Mouse (Mus musculus) neural tube, embryonic 12.5 days (tissue): ENCODE results near the gene Slc41a1. TPM values are rescaled to one million over a fixed set of nuclear protein-coding genes. Genes with fewer than 3 reads are reported as not detected.
"Not testable (repeated sequence)": the region's sequence is repeated elsewhere in the genome, so short reads cannot be mapped to it uniquely, and the experiment has no call there.

ENCODE experiments used
- ATAC-seq: fragments of 200-750 bp; cut with Nextera tagmentation; 2 replicates; pipeline ENCODE4 v1.8.0; 2017; ENCODE audit warnings: low read depth, mild to moderate bottlenecking, moderate TSS enrichment, moderate library complexity; ENCODE audit not compliant: low FRiP score
- H3K27ac ChIP-seq: fragments of 300-500 bp; sonication (generic); 2 replicates; pipeline ENCODE4 v1.5.1; 2016
- H3K27me3 ChIP-seq: fragments of 300-500 bp; sonication (generic); replicated peaks from 2 replicates; pipeline ENCODE4 v1.6.1; 2016; ENCODE audit warnings: mild to moderate bottlenecking
- H3K36me3 ChIP-seq: fragments of 300-500 bp; sonication (generic); 2 replicates; pipeline ENCODE4 v1.6.1; 2016; ENCODE audit warnings: mild to moderate bottlenecking
- H3K4me1 ChIP-seq: fragments of 300-500 bp; sonication (generic); 2 replicates; pipeline ENCODE4 v1.6.1; 2016
- H3K4me2 ChIP-seq: fragments of 300-500 bp; sonication (generic); replicated peaks from 2 replicates; pipeline ENCODE4 v1.6.1; 2016; ENCODE audit warnings: mild to moderate bottlenecking
- H3K4me3 ChIP-seq: fragments of 300-500 bp; sonication (generic); 2 replicates; pipeline ENCODE4 v1.5.1; 2016
- H3K9ac ChIP-seq: fragments of 300-500 bp; sonication (generic); 2 replicates; pipeline ENCODE4 v1.6.1; 2016; ENCODE audit warnings: mild to moderate bottlenecking
- H3K9me3 ChIP-seq: fragments of 300-500 bp; sonication (generic); 2 replicates; pipeline ENCODE4 v1.6.1; 2016; ENCODE audit warnings: mild to moderate bottlenecking
- WGBS: fragments of 180-500 bp; shearing (Covaris S2); methylation state at CpG from one replicate; pipeline ENCODE4 v1.1.7; 2016; 5-methylcytosine and 5-hydroxymethylcytosine counted together
- polyA plus RNA-seq: library from polyadenylated mRNA; unstranded; fragments of >200 nt; fragmentation: Nextera tagmentation; extraction: Ambion mirVana; gene quantifications from 2 replicates; pipeline ENCODE4 v1.2.1, GENCODE M21; 2016

The Slc41a1 gene
- polyA plus RNA-seq, 1 experiment from 2014 or later: 11.4 TPM

DNA sequence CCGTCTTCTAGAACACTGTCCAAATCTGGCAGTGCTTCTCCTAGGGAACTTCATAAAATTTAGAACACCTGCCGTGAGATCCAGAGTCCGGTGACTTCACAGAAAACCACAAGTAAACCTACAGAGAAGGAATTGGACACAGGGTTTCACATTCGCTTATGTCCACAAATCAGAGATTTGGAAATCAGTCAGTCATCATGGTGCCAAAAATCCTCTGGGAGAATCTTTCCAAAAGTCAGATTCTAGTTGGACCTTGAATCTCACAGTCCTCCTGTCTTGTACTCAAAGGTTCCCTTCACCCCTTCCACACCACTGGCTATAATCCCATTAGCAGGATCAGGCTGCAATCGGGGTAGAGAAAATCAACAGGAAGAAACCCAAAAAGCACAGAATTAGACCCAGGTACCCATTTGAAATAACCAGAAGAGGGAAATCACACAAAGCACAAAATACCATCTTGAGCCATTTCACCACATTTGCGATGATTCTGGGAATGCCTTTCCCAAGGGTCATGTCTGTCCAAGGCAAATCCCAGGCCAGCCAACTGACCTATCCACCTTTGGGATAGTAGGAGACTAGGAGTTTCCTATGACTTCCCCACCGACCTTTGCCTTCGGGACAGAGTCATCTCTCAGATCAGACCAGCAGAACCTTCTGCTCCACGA, 14.5 kb upstream of the Slc41a1 start:
- no peak overlapping the region for H3K4me3 ChIP-seq

GRCm38 (mm10) chr1:131813731-131814130, 13.6 kb upstream of the Slc41a1 start:
- Histone ChIP-seq H3K36me3 (no peaks in the 10 kb centered on the region), H3K9ac (no peak overlapping the region), H3K27ac (no peak overlapping the region), H3K27me3 (no peaks in the 10 kb centered on the region), H3K4me1 (no peaks in the 10 kb centered on the region), H3K9me3 (no peaks in the 10 kb centered on the region), H3K4me2 (no peak overlapping the region), H3K4me3 (no peak overlapping the region)
- no peak for ATAC-seq
- WGBS: 91% methylated on average over 4 of the region's 4 CpGs

More for the DNA sequence above, 14.5 kb upstream of the Slc41a1 start:
- Histone ChIP-seq H3K27ac (no peak overlapping the region), H3K4me1 (no peaks in the 10 kb centered on the region), H3K9ac (no peak overlapping the region), H3K4me2 (no peak overlapping the region), H3K9me3 (no peaks in the 10 kb centered on the region), H3K36me3 (no peaks in the 10 kb centered on the region), H3K27me3 (no peaks in the 10 kb centered on the region)
- 91% methylated on average over 9 of the region's 9 CpGs for WGBS
- ATAC-seq: no peak

GRCm38 (mm10) chr1:131814191-131814590, 13.1 kb upstream of the Slc41a1 start:
- Histone ChIP-seq H3K4me3 (no peak overlapping the region), H3K27me3 (no peaks in the 10 kb centered on the region), H3K27ac (no peak overlapping the region), H3K4me1 (no peaks in the 10 kb centered on the region), H3K4me2 (no peak overlapping the region), H3K9me3 (0 out of 2 replicates have a peak, but pooled peaks cover 4% of the 10 kb centered on the region), H3K9ac (no peak overlapping the region), H3K36me3 (no peaks in the 10 kb centered on the region)
- no peak for ATAC-seq
- 79% methylated on average over 3 of the region's 3 CpGs for WGBS

DNA sequence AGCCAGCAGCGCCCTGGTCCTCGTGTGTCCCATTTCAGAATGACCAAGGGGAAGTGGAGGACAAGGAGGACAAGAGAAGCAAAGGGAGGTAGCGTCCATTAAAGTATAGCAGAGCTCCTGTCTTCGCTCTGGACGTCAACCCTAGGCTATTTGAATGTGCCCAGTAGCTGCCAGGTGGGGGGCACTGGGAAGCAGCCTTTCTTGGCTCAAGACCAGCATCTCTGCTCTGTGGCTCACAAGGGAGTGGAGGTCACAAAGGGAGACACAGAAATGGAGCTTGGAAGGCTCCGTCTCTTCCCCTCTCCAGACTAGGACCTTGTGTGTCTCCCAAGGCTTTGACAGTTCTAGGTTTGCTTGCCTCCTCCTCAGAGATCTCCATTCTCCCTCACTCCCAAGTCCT, 10.4 kb upstream of the Slc41a1 start:
- Histone ChIP-seq H3K4me3 (no peak overlapping the region), H3K27ac (no peak overlapping the region), H3K27me3 (no peaks in the 10 kb centered on the region), H3K4me2 (no peak overlapping the region), H3K9me3 (0 out of 2 replicates have a peak, but pooled peaks cover 8% of the 10 kb centered on the region), H3K4me1 (no peaks in the 10 kb centered on the region), H3K9ac (no peak overlapping the region), H3K36me3 (no peaks in the 10 kb centered on the region)
- no peak for ATAC-seq
- WGBS: 82% methylated on average over 6 of the region's 6 CpGs

DNA sequence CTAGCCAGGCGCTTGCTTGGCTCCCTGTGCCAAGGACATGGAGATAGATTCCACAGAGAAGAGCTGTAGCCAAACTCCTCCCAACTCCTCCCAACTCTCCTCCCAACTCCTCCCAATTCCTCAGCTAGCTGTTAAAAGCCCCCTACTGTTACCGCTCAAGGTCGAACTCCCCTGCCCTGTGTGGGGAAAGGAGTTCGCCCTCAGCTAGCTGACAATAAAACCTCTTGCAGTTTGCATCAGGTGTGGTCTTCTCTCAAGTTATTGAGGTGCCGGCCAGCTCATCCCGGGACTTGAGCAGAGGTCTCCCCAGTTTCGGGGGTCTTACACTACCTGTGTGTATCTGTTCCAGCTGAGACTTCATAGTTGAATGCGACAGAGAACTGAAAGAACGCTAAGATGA, 6.9 kb upstream of the Slc41a1 start:
- not testable (repeated sequence) for ATAC-seq, H3K9ac ChIP-seq, H3K4me3 ChIP-seq, H3K9me3 ChIP-seq, H3K4me1 ChIP-seq, H3K27ac ChIP-seq, H3K27me3 ChIP-seq, H3K4me2 ChIP-seq, H3K36me3 ChIP-seq
- 73% methylated on average over 9 of the region's 9 CpGs for WGBS

- Histone ChIP-seq H3K9me3 (0 out of 2 replicates have a peak, but pooled peaks cover 8% of the 10 kb centered on the region), H3K9ac (no peak overlapping the region), H3K4me1 (no peaks in the 10 kb centered on the region), H3K4me3 (no peak overlapping the region), H3K36me3 (no peaks in the 10 kb centered on the region), H3K27me3 (no peaks in the 10 kb centered on the region), H3K27ac (no peak overlapping the region), H3K4me2 (no peak overlapping the region)
- ATAC-seq: no peak
- 76% methylated on average over 10 of the region's 10 CpGs for WGBS
Observed at GRCm38 (mm10) chr1:131820887-131821328, 6.4 kb upstream of the Slc41a1 start.

DNA sequence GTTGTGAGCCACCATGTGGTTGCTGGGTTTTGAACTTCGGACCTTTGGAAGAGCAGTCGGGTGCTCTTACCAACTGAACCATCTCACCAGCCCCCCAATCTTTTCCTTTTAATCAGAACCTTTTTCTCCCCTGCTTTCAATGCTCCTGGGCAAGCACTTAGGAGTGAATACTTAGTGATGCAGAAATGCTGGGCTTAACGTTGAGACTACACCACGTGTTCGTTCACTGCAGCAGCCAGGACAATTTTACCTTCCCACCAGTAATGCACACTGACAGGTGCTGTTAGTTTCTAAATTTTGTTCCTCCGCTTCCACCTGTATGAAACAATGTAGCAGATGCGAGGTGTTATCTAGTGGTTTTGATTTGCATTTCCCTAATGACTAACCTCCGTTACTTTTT, 5.0 kb upstream of the Slc41a1 start:
- no peak overlapping the region for H3K4me2 ChIP-seq
- 0 out of 2 replicates have a peak, but pooled peaks cover 8% of the 10 kb centered on the region for H3K9me3 ChIP-seq
- no peak overlapping the region for H3K4me3 ChIP-seq
- H3K27ac ChIP-seq: no peak overlapping the region
- H3K27me3 ChIP-seq: no peaks in the 10 kb centered on the region
- peaks cover 5% of the 10 kb centered on the region for H3K4me1 ChIP-seq
- H3K9ac ChIP-seq: no peak overlapping the region
- no peaks in the 10 kb centered on the region for H3K36me3 ChIP-seq
- WGBS: 86% methylated on average over 8 of the region's 8 CpGs
- no peak for ATAC-seq

GRCm38 (mm10) chr1:131822856-131823492, 4.3 kb upstream of the Slc41a1 start:
- 91% methylated on average over 1 of the region's 1 CpGs for WGBS
- Histone ChIP-seq H3K9me3 (0 out of 2 replicates have a peak, but pooled peaks cover 8% of the 10 kb centered on the region), H3K4me3 (no peak overlapping the region), H3K9ac (no peak overlapping the region), H3K4me2 (no peak overlapping the region), H3K27me3 (no peaks in the 10 kb centered on the region), H3K36me3 (no peaks in the 10 kb centered on the region), H3K4me1 (peaks cover 6% of the 10 kb centered on the region), H3K27ac (no peak overlapping the region)
- ATAC-seq: no peak

GRCm38 (mm10) chr1:131823563-131823962, 3.7 kb upstream of the Slc41a1 start:
- H3K9me3 ChIP-seq: 0 out of 2 replicates have a peak, but pooled peaks cover 8% of the 10 kb centered on the region
- no peaks in the 10 kb centered on the region for H3K27me3 ChIP-seq
- WGBS: 65% methylated on average over 5 of the region's 5 CpGs
- H3K27ac ChIP-seq: no peak overlapping the region
- no peaks in the 10 kb centered on the region for H3K36me3 ChIP-seq
- H3K4me1 ChIP-seq: peaks cover 7% of the 10 kb centered on the region
- H3K4me2 ChIP-seq: no peak overlapping the region
- H3K4me3 ChIP-seq: no peak overlapping the region
- H3K9ac ChIP-seq: no peak overlapping the region
- no peak for ATAC-seq

DNA sequence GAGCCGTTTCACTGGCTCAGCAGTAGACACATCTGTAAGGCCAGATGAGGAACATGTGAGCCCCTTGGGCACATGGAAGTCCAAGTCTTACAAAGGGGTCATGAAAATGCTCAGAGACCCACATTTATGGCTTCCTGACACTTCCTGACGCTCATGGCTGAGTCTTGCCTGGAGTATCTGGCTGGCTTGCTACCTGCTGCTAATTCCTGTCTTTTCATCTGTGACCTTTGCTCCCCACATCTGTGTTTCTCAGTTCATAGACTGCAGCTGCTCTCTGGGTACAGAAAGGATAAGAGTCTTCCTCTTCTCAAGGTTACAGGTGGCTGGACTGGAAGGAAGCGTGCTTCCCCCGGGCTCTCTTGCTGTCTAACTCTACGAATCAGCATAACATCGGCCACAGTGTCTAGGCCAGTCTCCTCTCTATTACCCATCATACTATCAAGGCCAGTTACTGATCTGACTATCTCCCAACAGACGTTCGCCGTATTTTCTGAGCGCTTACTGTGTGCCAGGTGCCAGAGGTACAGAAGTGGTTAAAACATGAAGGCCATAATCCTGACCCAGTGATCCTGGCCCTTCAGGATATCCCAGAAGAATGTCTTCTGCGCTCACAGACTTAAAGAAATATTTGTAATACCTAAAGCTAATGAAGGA, 2.6 kb upstream of the Slc41a1 start:
- Histone ChIP-seq H3K9me3 (no peaks in the 10 kb centered on the region), H3K36me3 (no peaks in the 10 kb centered on the region), H3K4me3 (no peak overlapping the region), H3K4me2 (no peak overlapping the region), H3K4me1 (peaks cover 17% of the 10 kb centered on the region), H3K9ac (no peak overlapping the region), H3K27me3 (no peaks in the 10 kb centered on the region), H3K27ac (no peak overlapping the region)
- ATAC-seq: no peak
- WGBS: 88% methylated on average over 11 of the region's 11 CpGs

DNA sequence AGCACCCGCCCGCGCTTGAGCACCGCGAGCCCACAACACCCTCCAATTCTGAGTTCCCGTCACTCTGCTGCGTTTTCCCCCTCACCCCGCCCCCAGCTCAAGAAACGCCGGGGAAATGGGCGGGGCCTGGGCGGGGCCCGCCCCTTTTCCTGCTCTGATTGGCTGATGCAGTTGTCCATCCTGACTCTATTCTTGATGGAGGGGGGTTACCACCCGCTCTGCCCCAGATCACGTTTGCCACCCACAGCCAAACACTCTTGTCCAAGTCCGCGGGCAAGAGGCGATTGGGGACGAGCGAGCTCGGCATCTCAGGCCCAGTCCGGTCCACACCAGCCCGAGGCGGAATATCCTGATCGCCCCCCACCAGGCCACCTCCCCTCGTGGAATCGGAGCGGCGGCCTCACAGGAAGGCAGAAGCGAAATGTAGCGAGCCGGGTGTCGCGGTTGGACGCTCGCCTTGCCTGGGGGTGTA, 530 bp downstream of the Slc41a1 start:
- H3K27me3 ChIP-seq: no peaks in the 10 kb centered on the region
- under 1% methylated on average over 36 of the region's 36 CpGs for WGBS
- H3K36me3 ChIP-seq: peaks cover 14% of the 10 kb centered on the region; the same call in 1 of the 2 replicates
- peak overlapping the region; percentile 32; the same call in 1 of the 2 replicates for H3K27ac ChIP-seq
- peaks cover 24% of the 10 kb centered on the region for H3K4me1 ChIP-seq
- ATAC-seq: peak; percentile 96
- H3K4me2 ChIP-seq: peak overlapping the region; percentile 82
- no peaks in the 10 kb centered on the region for H3K9me3 ChIP-seq
- H3K4me3 ChIP-seq: peak overlapping the region; percentile 70
- H3K9ac ChIP-seq: peak overlapping the region; percentile 76
